Mouse (Mus musculus) megakaryocyte, embryonic 14.5 days (primary cell): ENCODE results near the gene Fbxo21.

Source experiments
- FLI1 ChIP-seq: IDR thresholded peaks from 2 replicates; pipeline ENCODE4 v1.6.1; 2012; ENCODE audit warnings: low read length, inconsistent platforms, mixed read lengths
- GATA1 ChIP-seq: IDR thresholded peaks from 3 replicates; pipeline ENCODE4 v1.6.1; 2012; ENCODE audit warnings: mixed read lengths, low read length, inconsistent platforms, borderline replicate concordance

DNA sequence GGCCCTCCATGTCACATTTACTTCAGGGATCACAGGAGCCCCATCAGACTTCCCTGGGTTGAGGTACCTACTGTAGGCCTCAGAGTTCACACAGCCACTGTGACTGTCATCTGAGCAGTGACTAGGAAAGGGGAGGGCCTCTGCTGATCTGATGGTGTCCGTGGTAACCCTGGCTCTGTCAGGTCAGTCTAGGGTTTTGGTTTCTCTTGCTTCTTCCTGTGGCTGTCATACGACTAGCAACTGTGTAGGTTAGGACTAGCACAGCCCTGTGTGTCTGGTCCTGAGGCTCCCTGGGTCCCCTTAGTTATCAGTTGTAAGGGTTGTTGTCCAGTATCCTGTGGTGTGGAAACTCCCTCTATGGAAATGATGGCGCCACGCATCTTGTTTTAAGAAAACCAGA, 74.2 kb downstream of the Fbxo21 start:
- TF ChIP-seq GATA1: peak; percentile 90; the same call in 2 of the 3 replicates
- no peak for TF ChIP-seq FLI1
